Mouse (Mus musculus): ENCODE results near the gene S1pr3. TPM values are rescaled to one million over a fixed set of nuclear protein-coding genes. Genes with fewer than 3 reads are reported as not detected.

The S1pr3 gene
- total RNA-seq (2021), result 1 to 10 TPM; 5.9 to 6.1 TPM

DNA sequence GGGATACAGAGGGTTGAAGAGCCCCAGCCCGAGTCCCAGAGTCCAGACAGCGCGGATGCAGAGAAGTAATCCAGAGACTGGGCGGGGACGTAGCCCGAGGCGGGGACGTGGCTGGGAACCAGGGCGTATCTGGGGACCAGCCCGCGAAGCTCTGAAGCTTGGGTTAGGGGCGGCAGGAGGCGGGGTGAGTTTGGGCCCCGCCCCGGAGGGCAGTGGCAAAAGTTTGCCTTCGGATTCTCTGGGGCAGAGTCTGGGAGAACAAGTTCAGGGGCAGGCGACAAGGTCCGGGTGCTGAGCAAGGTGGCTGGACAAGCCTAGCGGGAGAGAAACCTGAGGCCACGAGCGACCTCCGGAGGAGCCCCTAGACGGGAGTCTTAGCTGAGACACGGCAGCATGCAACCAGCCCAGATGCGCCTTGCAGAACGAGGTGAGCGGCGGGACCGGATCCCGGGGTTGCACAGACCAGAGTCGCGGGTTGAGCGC is at the start of gene S1pr3:
TSS of gene S1pr3 (plus strand) at position 121 of the 483 bp plus-strand sequence.
- DNase-seq (ENCODE audit: extremely low spot score in 1 of 2, low spot score in 1 of 2), result no peak

GRCm38 (mm10) chr13:51360441-51360962 is 47.9 kb upstream of the S1pr3 start:
- DNase-seq (ENCODE audit: extremely low spot score in 1 of 2, low spot score in 1 of 2), result no peak

DNA sequence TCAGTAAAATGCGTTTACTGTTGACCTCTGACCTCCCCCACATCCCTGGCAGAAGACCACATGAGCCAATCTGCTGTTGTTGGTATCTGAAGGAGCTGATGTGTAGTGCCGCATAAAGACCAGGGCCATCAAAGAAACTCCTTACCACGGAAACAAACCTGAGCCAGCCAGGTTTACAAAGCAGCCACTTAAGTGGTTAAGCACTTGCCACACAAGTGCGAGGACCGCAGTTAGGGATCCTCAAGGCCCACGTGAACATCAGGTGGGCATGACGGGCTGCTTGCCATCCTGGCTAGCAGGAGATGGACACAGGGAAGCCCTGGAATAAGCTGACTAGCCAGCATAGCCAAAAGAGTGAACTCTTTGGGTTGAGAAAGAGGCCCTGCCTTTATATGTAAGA is 45.0 kb upstream of the S1pr3 start:
- no peak for DNase-seq (ENCODE audit: extremely low spot score in 1 of 2, low spot score in 1 of 2)

GRCm38 (mm10) chr13:51363985-51364384 is 44.5 kb upstream of the S1pr3 start:
- DNase-seq (ENCODE audit: extremely low spot score in 1 of 2, low spot score in 1 of 2), result no peak

GRCm38 (mm10) chr13:51365191-51365590 is 43.2 kb upstream of the S1pr3 start:
- no peak for DNase-seq (ENCODE audit: extremely low spot score in 1 of 2, low spot score in 1 of 2)

DNA sequence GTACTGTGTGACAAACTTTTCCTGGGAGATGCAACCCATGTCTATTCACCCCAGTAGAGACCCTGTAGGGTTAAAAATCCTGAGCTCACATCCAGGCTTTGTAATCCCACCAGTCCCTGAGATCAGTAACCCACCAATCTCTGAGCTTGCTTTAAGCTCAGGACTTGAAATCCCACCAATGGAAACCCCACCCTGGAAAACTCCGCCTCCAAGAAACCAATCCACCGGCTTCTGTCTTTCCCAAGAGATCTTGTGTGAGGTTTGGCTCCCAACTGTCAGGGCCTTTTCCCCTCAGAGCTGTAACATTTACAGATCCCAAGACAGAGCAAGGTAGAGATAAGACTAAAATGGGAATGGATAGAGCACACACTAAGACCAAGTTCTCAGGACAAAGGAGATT is 40.1 kb upstream of the S1pr3 start:
- no peak for DNase-seq (ENCODE audit: extremely low spot score in 1 of 2, low spot score in 1 of 2)

GRCm38 (mm10) chr13:51369354-51369753 is 39.1 kb upstream of the S1pr3 start:
- DNase-seq (ENCODE audit: extremely low spot score in 1 of 2, low spot score in 1 of 2), result no peak

- DNase-seq (ENCODE audit: extremely low spot score in 1 of 2, low spot score in 1 of 2), result no peak
Observed at GRCm38 (mm10) chr13:51373086-51373485, 35.4 kb upstream of the S1pr3 start.

- peak; percentile 10 to 14 for DNase-seq (ENCODE audit: extremely low spot score in 1 of 2, low spot score in 1 of 2)
Observed at GRCm38 (mm10) chr13:51374026-51374807, 34.2 kb upstream of the S1pr3 start.

- DNase-seq (ENCODE audit: extremely low spot score in 1 of 2, low spot score in 1 of 2), result no peak
Observed at GRCm38 (mm10) chr13:51378126-51378525, 30.3 kb upstream of the S1pr3 start.

- DNase-seq (ENCODE audit: extremely low spot score in 1 of 2, low spot score in 1 of 2), result no peak
Observed at GRCm38 (mm10) chr13:51379596-51379995, 28.8 kb upstream of the S1pr3 start.

DNA sequence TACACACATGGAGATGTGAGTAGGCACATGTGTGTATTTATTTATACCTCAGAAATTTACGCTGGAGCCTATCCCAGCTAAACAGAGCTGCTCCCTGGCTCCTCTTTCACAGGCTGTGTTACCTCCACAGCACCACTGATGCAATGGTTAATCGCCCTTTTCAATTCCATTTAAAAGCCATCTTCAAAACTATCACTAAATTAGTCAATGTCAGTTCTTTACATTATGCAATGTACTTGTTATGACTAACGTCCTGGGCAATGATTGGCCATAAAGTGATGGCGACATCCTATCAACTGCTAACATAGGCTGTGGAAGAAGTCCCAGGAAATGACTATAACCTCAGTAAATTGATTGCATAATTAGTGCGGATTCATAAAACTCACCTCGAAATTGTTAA is 26.9 kb upstream of the S1pr3 start:
- no peak for DNase-seq (ENCODE audit: extremely low spot score in 1 of 2, low spot score in 1 of 2)

DNA sequence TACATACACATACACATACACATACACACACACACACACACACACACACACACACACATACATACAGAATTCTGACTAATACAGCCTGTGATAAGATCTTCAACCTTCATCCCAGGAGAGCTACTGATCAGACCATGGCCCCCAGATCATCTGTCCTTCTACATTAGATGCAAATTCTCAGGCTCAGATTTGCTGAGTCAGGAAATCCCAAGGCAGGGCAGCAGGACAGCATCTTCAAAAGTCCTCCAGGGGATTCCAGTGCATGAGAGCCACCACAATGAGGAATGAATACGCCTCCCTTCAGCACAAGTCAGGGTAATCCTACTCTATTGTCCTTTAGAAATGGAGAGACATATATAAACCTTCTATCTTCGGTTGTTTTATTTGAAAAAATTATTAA is 23.5 kb upstream of the S1pr3 start:
- no peak for DNase-seq (ENCODE audit: extremely low spot score in 1 of 2, low spot score in 1 of 2)

DNA sequence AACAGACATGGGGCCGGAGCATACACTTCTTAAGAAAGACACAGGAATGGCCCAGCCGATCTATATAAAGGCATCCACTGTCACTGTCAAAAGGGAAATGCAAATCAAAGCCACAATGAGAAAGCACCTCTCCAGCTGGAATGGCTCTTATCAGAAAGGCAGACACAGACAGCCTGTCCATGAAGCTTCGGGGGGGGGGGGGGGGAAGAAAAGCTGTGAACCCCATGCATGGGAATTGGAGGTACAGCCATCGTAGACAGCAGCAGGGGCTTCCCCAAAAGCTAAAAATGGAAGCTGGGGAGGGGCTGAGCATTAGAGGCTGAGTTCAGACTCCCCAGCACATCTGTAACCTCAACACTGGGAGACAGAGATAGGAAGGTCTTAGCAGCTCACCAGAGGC is 20.5 kb upstream of the S1pr3 start:
- DNase-seq (ENCODE audit: extremely low spot score in 1 of 2, low spot score in 1 of 2), result no peak

- no peak for DNase-seq (ENCODE audit: extremely low spot score in 1 of 2, low spot score in 1 of 2)
Observed at GRCm38 (mm10) chr13:51390398-51390797, 18.0 kb upstream of the S1pr3 start.

DNA sequence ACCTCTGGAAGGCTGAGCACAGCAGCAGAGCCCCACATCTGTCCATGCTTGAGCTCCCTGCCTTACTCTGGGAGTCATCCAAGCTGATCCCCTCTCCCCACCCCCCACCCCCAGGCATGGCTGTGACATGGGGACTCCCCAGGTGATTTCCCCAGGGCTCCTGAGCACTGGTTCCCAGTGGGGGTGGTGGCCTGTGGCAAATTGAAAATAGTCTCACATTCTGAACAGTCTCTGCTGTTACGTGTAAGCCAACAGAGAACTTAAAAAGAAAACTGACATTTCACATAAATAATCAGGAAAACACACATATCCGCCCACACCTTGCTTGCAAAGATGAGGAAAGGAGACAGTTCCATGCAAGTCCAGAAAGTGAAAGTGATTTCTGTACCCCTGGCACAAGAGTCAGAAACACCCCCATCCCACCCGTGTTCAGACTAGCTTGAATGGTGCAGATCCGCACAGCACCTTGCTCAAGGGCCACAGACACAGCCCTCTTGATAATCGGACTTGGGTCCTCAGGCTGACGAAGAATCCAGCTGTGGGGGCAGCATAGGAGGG is 17.0 kb upstream of the S1pr3 start:
- no peak for DNase-seq (ENCODE audit: extremely low spot score in 1 of 2, low spot score in 1 of 2)

DNA sequence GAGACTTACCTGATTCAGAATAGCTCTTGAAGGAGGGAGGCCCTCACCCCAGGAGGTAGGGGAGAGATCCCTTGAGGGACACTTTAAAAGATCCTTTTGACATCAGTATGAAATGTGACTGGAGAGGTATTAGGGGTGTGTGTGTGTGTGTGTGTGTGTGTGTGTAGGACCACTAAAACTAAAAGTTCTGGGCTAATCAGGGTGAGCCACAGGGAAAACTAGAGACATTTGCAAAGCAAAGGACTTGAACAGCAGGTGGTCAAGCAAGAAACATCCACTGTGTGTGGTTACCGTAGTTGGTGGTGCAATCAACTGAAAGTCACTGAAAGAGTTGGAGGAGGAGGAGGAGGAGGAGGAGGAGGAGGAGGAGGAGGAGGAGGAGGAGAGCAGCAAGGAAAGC is 16.2 kb upstream of the S1pr3 start:
- DNase-seq (ENCODE audit: extremely low spot score in 1 of 2, low spot score in 1 of 2), result no peak

DNA sequence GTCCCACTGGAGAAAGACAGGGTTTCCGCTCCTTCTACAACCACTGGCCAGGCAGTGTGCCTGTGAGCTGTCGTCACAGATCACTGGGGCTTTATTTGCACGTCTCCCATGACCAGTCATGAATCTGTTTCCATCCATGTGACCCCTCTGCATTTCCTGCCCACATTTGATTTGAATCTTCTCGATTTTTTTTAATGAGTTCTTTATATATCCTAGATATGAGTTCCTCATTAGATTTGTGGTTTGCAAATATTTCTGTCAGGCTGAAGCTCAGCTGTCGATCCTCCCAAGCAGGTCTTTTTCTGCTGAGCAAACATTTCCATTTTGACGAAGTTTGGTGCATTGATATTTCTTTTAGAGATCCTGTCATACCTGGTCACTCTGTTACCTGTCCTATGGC is 10.6 kb upstream of the S1pr3 start:
- no peak for DNase-seq (ENCODE audit: extremely low spot score in 1 of 2, low spot score in 1 of 2)

GRCm38 (mm10) chr13:51399562-51399961 is 8.9 kb upstream of the S1pr3 start:
- no peak for DNase-seq (ENCODE audit: extremely low spot score in 1 of 2, low spot score in 1 of 2)

DNA sequence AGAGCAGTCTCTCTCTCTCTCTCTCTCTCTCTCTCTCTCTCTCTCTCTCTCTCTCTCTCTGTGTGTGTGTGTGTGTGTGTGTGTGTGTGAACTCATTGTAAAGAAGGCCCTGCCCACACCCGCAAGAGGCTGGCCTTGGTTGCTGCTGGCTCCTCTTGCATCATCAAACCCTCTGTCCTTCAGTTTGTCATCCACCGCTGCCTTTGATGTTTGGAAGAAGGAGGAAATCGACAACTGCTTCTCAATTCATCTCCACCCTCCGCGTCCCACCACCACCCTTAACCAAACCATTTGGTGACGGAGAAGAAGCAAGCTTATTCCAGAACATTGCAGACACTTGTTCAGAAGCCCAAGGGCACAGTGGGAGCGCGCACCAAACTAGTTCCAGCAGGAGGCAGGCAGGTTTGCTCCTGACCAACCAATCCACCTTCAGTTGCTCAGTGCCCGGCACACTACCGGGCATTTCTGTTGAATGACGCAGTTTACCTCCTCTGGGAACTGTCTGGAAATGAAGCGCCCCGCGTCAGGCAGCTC is 8.2 kb upstream of the S1pr3 start:
- DNase-seq (ENCODE audit: extremely low spot score in 1 of 2, low spot score in 1 of 2), result peak in 1 of 2 experiments; percentile 18

- peak in 1 of 2 experiments; percentile 57 for DNase-seq (ENCODE audit: extremely low spot score in 1 of 2, low spot score in 1 of 2)
Observed at GRCm38 (mm10) chr13:51400736-51401501, 7.5 kb upstream of the S1pr3 start.
